Mouse (Mus musculus) limb, embryonic 12.5 days (tissue): Measurements from ENCODE around the gene Gm20696. TPM values are rescaled to one million over a fixed set of nuclear protein-coding genes. Genes with fewer than 3 reads are reported as not detected.

Source experiments
- ATAC-seq: fragments of 200-750 bp; cut with Nextera tagmentation; 2 replicates; pipeline ENCODE4 v1.8.0; 2017; ENCODE audit warnings: low read depth, moderate TSS enrichment; ENCODE audit not compliant: insufficient number of reproducible peaks, insufficient read depth, low FRiP score, low TSS enrichment
- H3K27ac ChIP-seq: fragments of 300-500 bp; sonication (generic); 2 replicates; pipeline ENCODE4 v1.5.1; 2016; ENCODE audit warnings: mild to moderate bottlenecking, moderate library complexity
- H3K27me3 ChIP-seq: fragments of 300-500 bp; sonication (generic); 2 replicates; pipeline ENCODE4 v1.6.1; 2016; ENCODE audit warnings: mild to moderate bottlenecking, moderate library complexity
- H3K36me3 ChIP-seq: fragments of 300-500 bp; sonication (generic); 2 replicates; pipeline ENCODE4 v1.6.1; 2016; ENCODE audit warnings: mild to moderate bottlenecking, moderate library complexity
- H3K4me1 ChIP-seq: fragments of 300-500 bp; sonication (generic); replicated peaks from 2 replicates; pipeline ENCODE4 v1.6.1; 2016
- H3K4me2 ChIP-seq: fragments of 300-500 bp; sonication (generic); 2 replicates; pipeline ENCODE4 v1.6.1; 2016; ENCODE audit warnings: mild to moderate bottlenecking, moderate library complexity
- H3K4me3 ChIP-seq: fragments of 300-500 bp; sonication (generic); replicated peaks from 2 replicates; pipeline ENCODE4 v1.5.1; 2016; ENCODE audit warnings: mild to moderate bottlenecking
- H3K9ac ChIP-seq: fragments of 300-500 bp; sonication (generic); replicated peaks from 2 replicates; pipeline ENCODE4 v1.6.1; 2016; ENCODE audit warnings: mild to moderate bottlenecking, moderate library complexity
- H3K9me3 ChIP-seq: fragments of 300-500 bp; sonication (generic); 2 replicates; pipeline ENCODE4 v1.6.1; 2016; ENCODE audit warnings: mild to moderate bottlenecking, moderate library complexity
- WGBS: fragments of 180-500 bp; shearing (Covaris S2); methylation state at CpG from one replicate; pipeline ENCODE4 v1.1.7; 2016; 5-methylcytosine and 5-hydroxymethylcytosine counted together
- polyA plus RNA-seq: library from polyadenylated mRNA; unstranded; fragments of >200 nt; fragmentation: Nextera tagmentation; extraction: Ambion mirVana; gene quantifications from 2 replicates; pipeline ENCODE4 v1.2.1, GENCODE M21; 2016

Gene Gm20696
- polyA plus RNA-seq, 1 experiment from 2014 or later = 7.6 TPM

- H3K4me3 ChIP-seq = no peak overlapping the region
- peaks cover 45% of the 10 kb centered on the region for H3K4me1 ChIP-seq
- H3K27ac ChIP-seq = peak overlapping the region; percentile 72
- peaks cover 4% of the 10 kb centered on the region; the same call in 1 of the 2 replicates for H3K36me3 ChIP-seq
- peak overlapping the region; percentile 5; the same call in 1 of the 2 replicates for H3K9ac ChIP-seq
- H3K9me3 ChIP-seq = no peaks in the 10 kb centered on the region
- WGBS = 16% methylated on average over 9 of the region's 9 CpGs
- ATAC-seq = no peak
- no peaks in the 10 kb centered on the region for H3K27me3 ChIP-seq
- H3K4me2 ChIP-seq = peak overlapping the region; percentile 35
Observed at GRCm38 (mm10) chr6:99439214-99439877, 227.3 kb downstream of the Gm20696 start.

GRCm38 (mm10) chr6:99436371-99436770 is 230.2 kb downstream of the Gm20696 start:
- Histone ChIP-seq H3K4me2 (no peak overlapping the region), H3K27me3 (no peaks in the 10 kb centered on the region), H3K36me3 (peaks cover 4% of the 10 kb centered on the region; the same call in 1 of the 2 replicates), H3K9me3 (no peaks in the 10 kb centered on the region), H3K27ac (no peak overlapping the region), H3K4me3 (no peak overlapping the region), H3K4me1 (peaks cover 39% of the 10 kb centered on the region), H3K9ac (no peak overlapping the region)
- no peak for ATAC-seq
- 93% methylated on average over 6 of the region's 6 CpGs for WGBS

GRCm38 (mm10) chr6:99435140-99435539 is 231.5 kb downstream of the Gm20696 start:
- no peak overlapping the region for H3K4me3 ChIP-seq
- 92% methylated on average over 10 of the region's 10 CpGs for WGBS
- H3K36me3 ChIP-seq = peaks cover 4% of the 10 kb centered on the region; the same call in 1 of the 2 replicates
- no peak for ATAC-seq
- no peaks in the 10 kb centered on the region for H3K27me3 ChIP-seq
- no peaks in the 10 kb centered on the region for H3K9me3 ChIP-seq
- H3K4me1 ChIP-seq = peaks cover 27% of the 10 kb centered on the region
- H3K27ac ChIP-seq = no peak overlapping the region
- no peak overlapping the region for H3K9ac ChIP-seq
- H3K4me2 ChIP-seq = no peak overlapping the region

GRCm38 (mm10) chr6:99433006-99433405 is 233.6 kb downstream of the Gm20696 start:
- H3K4me1 ChIP-seq = peaks cover 10% of the 10 kb centered on the region
- no peak overlapping the region for H3K9ac ChIP-seq
- H3K27me3 ChIP-seq = no peaks in the 10 kb centered on the region
- H3K9me3 ChIP-seq = no peaks in the 10 kb centered on the region
- no peak overlapping the region for H3K27ac ChIP-seq
- H3K4me2 ChIP-seq = no peak overlapping the region
- no peak overlapping the region for H3K4me3 ChIP-seq
- peaks cover 4% of the 10 kb centered on the region; the same call in 1 of the 2 replicates for H3K36me3 ChIP-seq
- WGBS = 86% methylated on average over 9 of the region's 9 CpGs
- ATAC-seq = no peak

- H3K4me2 ChIP-seq = no peak overlapping the region
- 0 out of 2 replicates have a peak, but pooled peaks cover 3% of the 10 kb centered on the region for H3K4me1 ChIP-seq
- 75% methylated on average over 4 of the region's 4 CpGs for WGBS
- H3K4me3 ChIP-seq = no peak overlapping the region
- peaks cover 4% of the 10 kb centered on the region; the same call in 1 of the 2 replicates for H3K36me3 ChIP-seq
- H3K27ac ChIP-seq = no peak overlapping the region
- no peaks in the 10 kb centered on the region for H3K9me3 ChIP-seq
- no peak overlapping the region for H3K9ac ChIP-seq
- no peaks in the 10 kb centered on the region for H3K27me3 ChIP-seq
- ATAC-seq = no peak
Observed at GRCm38 (mm10) chr6:99431941-99432340, 234.7 kb downstream of the Gm20696 start.

GRCm38 (mm10) chr6:99430560-99430959 is 236.0 kb downstream of the Gm20696 start:
- Histone ChIP-seq H3K36me3 (peaks cover 4% of the 10 kb centered on the region; the same call in 1 of the 2 replicates), H3K4me3 (no peak overlapping the region), H3K9me3 (no peaks in the 10 kb centered on the region), H3K27me3 (no peaks in the 10 kb centered on the region), H3K27ac (no peak overlapping the region), H3K4me1 (0 out of 2 replicates have a peak, but pooled peaks cover 4% of the 10 kb centered on the region), H3K4me2 (no peak overlapping the region), H3K9ac (no peak overlapping the region)
- 95% methylated on average over 14 of the region's 14 CpGs for WGBS
- no peak for ATAC-seq

GRCm38 (mm10) chr6:99429378-99430131 is 237.0 kb downstream of the Gm20696 start:
- no peak overlapping the region for H3K27ac ChIP-seq
- H3K27me3 ChIP-seq = no peaks in the 10 kb centered on the region
- no peak overlapping the region for H3K4me3 ChIP-seq
- H3K4me1 ChIP-seq = peaks cover 11% of the 10 kb centered on the region
- no peak for ATAC-seq
- no peak overlapping the region for H3K9ac ChIP-seq
- peaks cover 3% of the 10 kb centered on the region; the same call in 1 of the 2 replicates for H3K36me3 ChIP-seq
- H3K9me3 ChIP-seq = no peaks in the 10 kb centered on the region
- H3K4me2 ChIP-seq = no peak overlapping the region
- 83% methylated on average over 16 of the region's 16 CpGs for WGBS

- no peak for ATAC-seq
- no peaks in the 10 kb centered on the region for H3K9me3 ChIP-seq
- H3K4me3 ChIP-seq = no peak overlapping the region
- H3K4me1 ChIP-seq = peaks cover 11% of the 10 kb centered on the region
- no peak overlapping the region for H3K9ac ChIP-seq
- no peak overlapping the region for H3K27ac ChIP-seq
- WGBS = 45% methylated on average over 2 of the region's 2 CpGs
- H3K27me3 ChIP-seq = no peaks in the 10 kb centered on the region
- no peak overlapping the region for H3K4me2 ChIP-seq
- H3K36me3 ChIP-seq = no peaks in the 10 kb centered on the region
Observed at GRCm38 (mm10) chr6:99428961-99429360, 237.6 kb downstream of the Gm20696 start.

GRCm38 (mm10) chr6:99427301-99427700 is 239.3 kb downstream of the Gm20696 start:
- Histone ChIP-seq H3K4me3 (no peak overlapping the region), H3K4me2 (no peak overlapping the region), H3K9ac (no peak overlapping the region), H3K27ac (no peak overlapping the region), H3K4me1 (peaks cover 11% of the 10 kb centered on the region), H3K27me3 (no peaks in the 10 kb centered on the region), H3K9me3 (no peaks in the 10 kb centered on the region), H3K36me3 (no peaks in the 10 kb centered on the region)
- ATAC-seq = no peak
- 81% methylated on average over 4 of the region's 4 CpGs for WGBS

GRCm38 (mm10) chr6:99425044-99425443 is 241.6 kb downstream of the Gm20696 start:
- no peaks in the 10 kb centered on the region for H3K9me3 ChIP-seq
- H3K9ac ChIP-seq = no peak overlapping the region
- H3K27ac ChIP-seq = no peak overlapping the region
- no peak overlapping the region for H3K4me3 ChIP-seq
- H3K27me3 ChIP-seq = no peaks in the 10 kb centered on the region
- 51% methylated on average over 3 of the region's 3 CpGs for WGBS
- H3K4me1 ChIP-seq = peaks cover 11% of the 10 kb centered on the region
- ATAC-seq = no peak
- H3K4me2 ChIP-seq = no peak overlapping the region
- no peaks in the 10 kb centered on the region for H3K36me3 ChIP-seq

- no peak for ATAC-seq
- H3K36me3 ChIP-seq = no peaks in the 10 kb centered on the region
Observed at GRCm38 (mm10) chr6:99420666-99421065, 245.9 kb downstream of the Gm20696 start.

More at GRCm38 (mm10) chr6:99420666-99421065, 245.9 kb downstream of the Gm20696 start:
- 87% methylated on average over 8 of the region's 8 CpGs for WGBS
- no peaks in the 10 kb centered on the region for H3K9me3 ChIP-seq
- H3K4me2 ChIP-seq = no peak overlapping the region
- H3K4me3 ChIP-seq = no peak overlapping the region
- H3K27me3 ChIP-seq = no peaks in the 10 kb centered on the region
- peaks cover 8% of the 10 kb centered on the region for H3K4me1 ChIP-seq
- no peak overlapping the region for H3K9ac ChIP-seq
- H3K27ac ChIP-seq = no peak overlapping the region
